Mouse (Mus musculus): ENCODE results near the gene Cd44. TPM values are rescaled to one million over a fixed set of nuclear protein-coding genes. Genes with fewer than 3 reads are reported as not detected.

The Cd44 gene
- polyA plus RNA-seq, 1 experiment from 2014 or later = 1.3 TPM

- Histone ChIP-seq H3K4me2 (ENCODE audit: low read length) (no peak overlapping the region), H3K9me3 (ENCODE audit: control insufficient read depth, low read length) (0 out of 2 replicates have a peak, but pooled peaks cover 2% of the 10 kb centered on the region), H3K27ac (ENCODE audit: low read length) (no peak overlapping the region), H3K4me3 (replicated peaks; ENCODE audit: low read length) (no peak overlapping the region), H3K27me3 (replicated peaks; ENCODE audit: control insufficient read depth, insufficient read depth, low read length) (no peaks in the 10 kb centered on the region), H3K4me1 (replicated peaks; ENCODE audit: control insufficient read depth, insufficient read depth, low read length) (no peaks in the 10 kb centered on the region), H3K36me3 (ENCODE audit: control insufficient read depth, insufficient read depth) (no peaks in the 10 kb centered on the region), H3K9ac (replicated peaks; ENCODE audit: low read depth, low read length) (no peak overlapping the region)
- ATAC-seq = no peak
- 90% methylated on average over 3 of the region's 3 CpGs for WGBS
These were observed 20.6 kb upstream of the Cd44 start for GRCm38 (mm10) chr2:102922066-102922465.

GRCm38 (mm10) chr2:102918301-102918700, 16.8 kb upstream of the Cd44 start:
- 83% methylated on average over 1 of the region's 1 CpGs for WGBS
- Histone ChIP-seq H3K27ac (ENCODE audit: low read length) (no peak overlapping the region), H3K27me3 (replicated peaks; ENCODE audit: control insufficient read depth, insufficient read depth, low read length) (no peaks in the 10 kb centered on the region), H3K9ac (replicated peaks; ENCODE audit: low read depth, low read length) (no peak overlapping the region), H3K36me3 (ENCODE audit: control insufficient read depth, insufficient read depth) (no peaks in the 10 kb centered on the region), H3K4me3 (replicated peaks; ENCODE audit: low read length) (no peak overlapping the region), H3K9me3 (ENCODE audit: control insufficient read depth, low read length) (no peaks in the 10 kb centered on the region), H3K4me1 (replicated peaks; ENCODE audit: control insufficient read depth, insufficient read depth, low read length) (no peaks in the 10 kb centered on the region), H3K4me2 (ENCODE audit: low read length) (no peak overlapping the region)
- no peak for ATAC-seq

- Histone ChIP-seq H3K9ac (replicated peaks; ENCODE audit: low read depth, low read length) (no peak overlapping the region), H3K4me2 (ENCODE audit: low read length) (no peak overlapping the region), H3K4me1 (replicated peaks; ENCODE audit: control insufficient read depth, insufficient read depth, low read length) (no peaks in the 10 kb centered on the region), H3K27me3 (replicated peaks; ENCODE audit: control insufficient read depth, insufficient read depth, low read length) (no peaks in the 10 kb centered on the region), H3K4me3 (replicated peaks; ENCODE audit: low read length) (no peak overlapping the region), H3K36me3 (ENCODE audit: control insufficient read depth, insufficient read depth) (no peaks in the 10 kb centered on the region), H3K9me3 (ENCODE audit: control insufficient read depth, low read length) (no peaks in the 10 kb centered on the region), H3K27ac (ENCODE audit: low read length) (no peak overlapping the region)
- ATAC-seq = no peak
- WGBS = 81% methylated on average over 3 of the region's 3 CpGs
These were observed 15.1 kb upstream of the Cd44 start for GRCm38 (mm10) chr2:102916596-102916995.

DNA sequence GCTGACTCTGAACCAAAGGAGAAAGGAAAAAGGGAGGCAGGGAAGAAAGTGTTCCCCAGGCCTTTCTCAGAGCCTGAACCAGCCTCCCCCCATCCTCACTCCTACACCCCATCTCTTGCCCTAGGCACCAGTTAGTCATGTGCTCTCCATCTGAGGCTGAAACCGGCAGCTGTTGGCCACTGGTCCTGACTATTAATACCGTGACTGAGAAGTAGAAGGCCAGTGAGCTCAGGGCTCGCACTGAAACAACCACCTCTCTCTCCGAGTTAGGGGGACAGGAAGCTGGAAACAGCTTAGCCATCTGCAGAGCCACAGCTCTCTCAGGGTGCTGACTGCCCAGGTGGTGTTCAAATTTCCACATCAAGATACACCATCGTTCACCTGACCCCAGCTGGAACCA, 13.2 kb upstream of the Cd44 start:
- no peaks in the 10 kb centered on the region for H3K36me3 ChIP-seq (ENCODE audit: control insufficient read depth, insufficient read depth)
- H3K27ac ChIP-seq (ENCODE audit: low read length) = no peak overlapping the region
- no peak overlapping the region for H3K4me2 ChIP-seq (ENCODE audit: low read length)
- no peak for ATAC-seq
- no peaks in the 10 kb centered on the region for H3K27me3 ChIP-seq (replicated peaks; ENCODE audit: control insufficient read depth, insufficient read depth, low read length)
- no peaks in the 10 kb centered on the region for H3K4me1 ChIP-seq (replicated peaks; ENCODE audit: control insufficient read depth, insufficient read depth, low read length)
- WGBS = 85% methylated on average over 5 of the region's 5 CpGs
- no peak overlapping the region for H3K4me3 ChIP-seq (replicated peaks; ENCODE audit: low read length)
- H3K9me3 ChIP-seq (ENCODE audit: control insufficient read depth, low read length) = no peaks in the 10 kb centered on the region
- no peak overlapping the region for H3K9ac ChIP-seq (replicated peaks; ENCODE audit: low read depth, low read length)

DNA sequence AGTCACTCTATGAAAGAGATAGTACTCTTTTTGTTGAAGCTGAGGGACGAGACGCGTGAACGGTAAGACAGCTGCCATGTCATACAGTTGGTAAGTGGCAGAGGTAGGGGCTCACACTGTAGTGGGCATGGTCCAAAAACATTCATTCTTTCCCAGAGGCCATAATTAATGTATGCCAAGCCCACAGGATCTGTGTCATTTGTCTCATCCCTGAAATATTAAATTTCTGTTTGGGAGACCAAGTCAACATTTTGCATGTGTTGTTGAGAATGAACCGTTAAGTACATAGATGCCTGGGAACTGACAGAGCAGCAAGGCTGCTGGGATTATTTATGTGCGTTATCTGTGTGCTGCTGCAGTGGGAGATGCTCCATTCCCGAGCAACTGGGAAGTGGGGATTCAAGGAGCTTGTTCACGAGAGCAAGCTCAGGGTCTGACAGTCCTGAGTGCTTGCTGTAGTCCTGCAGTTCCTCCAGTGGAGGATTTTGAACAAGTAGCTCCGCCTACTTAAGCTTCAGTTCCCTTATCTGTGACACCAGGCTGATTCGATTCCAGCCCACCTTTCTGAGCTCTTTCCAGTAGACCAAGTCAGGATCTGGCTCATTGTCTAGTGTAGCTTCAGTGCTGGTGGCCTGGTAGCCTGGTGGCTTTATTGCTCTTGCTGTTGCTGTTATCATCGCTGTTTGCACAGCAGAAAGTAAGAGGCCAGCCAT, 12.5 kb upstream of the Cd44 start:
- Histone ChIP-seq H3K4me1 (replicated peaks; ENCODE audit: control insufficient read depth, insufficient read depth, low read length) (no peaks in the 10 kb centered on the region), H3K27ac (ENCODE audit: low read length) (no peak overlapping the region), H3K4me2 (ENCODE audit: low read length) (no peak overlapping the region), H3K9me3 (ENCODE audit: control insufficient read depth, low read length) (no peaks in the 10 kb centered on the region), H3K9ac (replicated peaks; ENCODE audit: low read depth, low read length) (no peak overlapping the region), H3K27me3 (replicated peaks; ENCODE audit: control insufficient read depth, insufficient read depth, low read length) (no peaks in the 10 kb centered on the region), H3K4me3 (replicated peaks; ENCODE audit: low read length) (no peak overlapping the region), H3K36me3 (ENCODE audit: control insufficient read depth, insufficient read depth) (no peaks in the 10 kb centered on the region)
- no peak for ATAC-seq
- 79% methylated on average over 11 of the region's 11 CpGs for WGBS

DNA sequence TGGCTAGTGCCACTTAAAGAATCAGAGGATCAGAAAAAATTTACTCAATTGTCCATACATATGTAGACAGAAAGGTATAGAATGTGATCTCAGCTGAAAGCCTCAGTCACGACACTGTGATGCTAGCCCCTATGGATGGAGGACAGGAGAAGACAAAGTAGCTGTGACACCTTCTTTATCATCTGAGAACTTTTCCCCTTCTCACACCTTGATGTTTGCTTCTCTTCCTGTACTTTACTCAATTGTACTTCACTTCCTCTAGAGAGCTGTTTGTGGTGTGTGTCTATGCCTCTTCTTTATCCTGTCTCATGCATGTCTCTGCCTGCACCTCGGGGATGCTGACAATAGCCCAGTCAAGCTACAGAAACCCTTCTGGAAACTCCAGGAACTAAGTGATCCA, 11.5 kb upstream of the Cd44 start:
- Histone ChIP-seq H3K9ac (replicated peaks; ENCODE audit: low read depth, low read length) (no peak overlapping the region), H3K4me3 (replicated peaks; ENCODE audit: low read length) (no peak overlapping the region), H3K27me3 (replicated peaks; ENCODE audit: control insufficient read depth, insufficient read depth, low read length) (no peaks in the 10 kb centered on the region), H3K4me1 (replicated peaks; ENCODE audit: control insufficient read depth, insufficient read depth, low read length) (no peaks in the 10 kb centered on the region), H3K4me2 (ENCODE audit: low read length) (no peak overlapping the region), H3K36me3 (ENCODE audit: control insufficient read depth, insufficient read depth) (no peaks in the 10 kb centered on the region), H3K27ac (ENCODE audit: low read length) (no peak overlapping the region), H3K9me3 (ENCODE audit: control insufficient read depth, low read length) (no peaks in the 10 kb centered on the region)
- WGBS = 80% methylated on average over 2 of the region's 2 CpGs
- ATAC-seq = no peak

GRCm38 (mm10) chr2:102912469-102912868, 11.0 kb upstream of the Cd44 start:
- 64% methylated on average over 3 of the region's 3 CpGs for WGBS
- Histone ChIP-seq H3K4me1 (replicated peaks; ENCODE audit: control insufficient read depth, insufficient read depth, low read length) (no peaks in the 10 kb centered on the region), H3K36me3 (ENCODE audit: control insufficient read depth, insufficient read depth) (no peaks in the 10 kb centered on the region), H3K4me3 (replicated peaks; ENCODE audit: low read length) (no peak overlapping the region), H3K9me3 (ENCODE audit: control insufficient read depth, low read length) (no peaks in the 10 kb centered on the region), H3K4me2 (ENCODE audit: low read length) (no peak overlapping the region), H3K9ac (replicated peaks; ENCODE audit: low read depth, low read length) (no peak overlapping the region), H3K27ac (ENCODE audit: low read length) (no peak overlapping the region), H3K27me3 (replicated peaks; ENCODE audit: control insufficient read depth, insufficient read depth, low read length) (no peaks in the 10 kb centered on the region)
- ATAC-seq = no peak

- Histone ChIP-seq H3K4me3 (replicated peaks; ENCODE audit: low read length) (no peak overlapping the region), H3K27me3 (replicated peaks; ENCODE audit: control insufficient read depth, insufficient read depth, low read length) (no peaks in the 10 kb centered on the region), H3K4me1 (replicated peaks; ENCODE audit: control insufficient read depth, insufficient read depth, low read length) (no peaks in the 10 kb centered on the region), H3K27ac (ENCODE audit: low read length) (no peak overlapping the region), H3K36me3 (ENCODE audit: control insufficient read depth, insufficient read depth) (no peaks in the 10 kb centered on the region), H3K4me2 (ENCODE audit: low read length) (no peak overlapping the region), H3K9ac (replicated peaks; ENCODE audit: low read depth, low read length) (no peak overlapping the region), H3K9me3 (ENCODE audit: control insufficient read depth, low read length) (no peaks in the 10 kb centered on the region)
- no peak for ATAC-seq
- WGBS = 80% methylated on average over 1 of the region's 1 CpGs
These were observed 7.9 kb upstream of the Cd44 start for GRCm38 (mm10) chr2:102909403-102909802.

GRCm38 (mm10) chr2:102905604-102906003, 4.1 kb upstream of the Cd44 start:
- Histone ChIP-seq H3K4me1 (replicated peaks; ENCODE audit: control insufficient read depth, insufficient read depth, low read length) (peaks cover 9% of the 10 kb centered on the region), H3K9me3 (ENCODE audit: control insufficient read depth, low read length) (no peaks in the 10 kb centered on the region), H3K27ac (ENCODE audit: low read length) (no peak overlapping the region), H3K36me3 (ENCODE audit: control insufficient read depth, insufficient read depth) (no peaks in the 10 kb centered on the region), H3K4me2 (ENCODE audit: low read length) (no peak overlapping the region), H3K9ac (replicated peaks; ENCODE audit: low read depth, low read length) (no peak overlapping the region), H3K27me3 (replicated peaks; ENCODE audit: control insufficient read depth, insufficient read depth, low read length) (peaks cover 2% of the 10 kb centered on the region; the same call in 1 of the 2 replicates), H3K4me3 (replicated peaks; ENCODE audit: low read length) (no peak overlapping the region)
- no peak for ATAC-seq
- 81% methylated on average over 3 of the region's 3 CpGs for WGBS

GRCm38 (mm10) chr2:102901828-102902223, 361 bp upstream of the Cd44 start:
- Histone ChIP-seq H3K4me3 (replicated peaks; ENCODE audit: low read length) (peak overlapping the region; percentile 33), H3K27me3 (replicated peaks; ENCODE audit: control insufficient read depth, insufficient read depth, low read length) (peaks cover 2% of the 10 kb centered on the region; the same call in 1 of the 2 replicates), H3K4me2 (ENCODE audit: low read length) (peak overlapping the region; percentile 68), H3K36me3 (ENCODE audit: control insufficient read depth, insufficient read depth) (no peaks in the 10 kb centered on the region), H3K4me1 (replicated peaks; ENCODE audit: control insufficient read depth, insufficient read depth, low read length) (peaks cover 9% of the 10 kb centered on the region), H3K27ac (ENCODE audit: low read length) (no peak overlapping the region), H3K9me3 (ENCODE audit: control insufficient read depth, low read length) (no peaks in the 10 kb centered on the region), H3K9ac (replicated peaks; ENCODE audit: low read depth, low read length) (no peak overlapping the region)
- no peak for ATAC-seq
- 16% methylated on average over 3 of the region's 3 CpGs for WGBS
